11 mouse cellular contexts compared by ENCODE assay signal in the genomic region with DNA sequence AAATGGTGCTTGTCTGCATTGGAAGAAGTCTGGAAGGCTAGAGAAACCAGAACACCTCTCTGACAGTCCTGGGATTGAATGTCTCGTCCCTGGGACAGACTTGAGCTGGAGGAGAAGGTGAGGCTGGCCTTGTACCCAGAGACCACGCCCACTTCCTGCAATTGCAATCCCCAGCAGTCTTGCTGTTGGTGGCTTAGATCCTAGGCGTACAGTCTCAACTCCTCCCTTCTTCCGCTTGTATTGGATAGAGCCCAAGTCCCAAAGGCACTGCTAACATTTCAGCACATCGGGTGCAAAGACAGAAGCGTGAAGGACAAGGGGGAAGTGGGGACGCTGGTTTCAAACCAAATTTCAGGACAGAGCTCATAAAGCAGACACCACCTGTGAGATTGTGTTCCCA.
DNase-seq lines count a peak whose midpoint lies in the region; ATAC-seq and TF ChIP-seq lines count a peak whose summit lies in the region.
"Had no signal": no experiment of that assay in that cellular context is flagged by ENCODE, and none has a peak within 500 bp of the region (broad histone marks: within the 10 kb centered on the region; RNA-seq: fewer than 3 reads in every experiment).

No protein-coding gene starts in this region.

- WGBS in midbrain, embryonic 11.5 days: 68% methylated on average over 7 of the region's 7 CpGs

- H3K36me3 ChIP-seq in midbrain, embryonic 11.5 days (ENCODE audit: control insufficient read depth, insufficient read depth, low read length): no peaks in the 10 kb centered on the region
- H3K36me3 ChIP-seq: embryonic facial prominence, embryonic 13.5 days; liver, embryonic 13.5 days; neural tube, embryonic 12.5 days had no signal

- H3K4me2 ChIP-seq in midbrain, embryonic 11.5 days: no peak overlapping the region
- H3K4me2 ChIP-seq: embryonic facial prominence, embryonic 13.5 days; liver, embryonic 13.5 days; neural tube, embryonic 12.5 days had no signal

- no peak overlapping the region for H3K4me3 ChIP-seq in midbrain, embryonic 11.5 days (ENCODE audit: low read depth, low read length)
- no peak overlapping the region for H3K4me3 ChIP-seq in layer of hippocampus, adult 2 months
- H3K4me3 ChIP-seq: embryonic facial prominence, embryonic 13.5 days; liver, embryonic 13.5 days; neural tube, embryonic 12.5 days had no signal

- no peaks in the 10 kb centered on the region for H3K9me3 ChIP-seq in midbrain, embryonic 11.5 days (ENCODE audit: control insufficient read depth, low read length)
- H3K9me3 ChIP-seq: embryonic facial prominence, embryonic 13.5 days; liver, embryonic 13.5 days; neural tube, embryonic 12.5 days had no signal

- no peak for ATAC-seq in midbrain, embryonic 11.5 days (ENCODE audit: low FRiP score)

- TF ChIP-seq CTCF in layer of hippocampus, adult 2 months (conservative IDR thresholded peaks at IDR 0.05): no peak

- no peaks in the 10 kb centered on the region for H3K4me1 ChIP-seq in midbrain, embryonic 11.5 days (ENCODE audit: control insufficient read depth, insufficient read depth, low read length)
- H3K4me1 ChIP-seq: embryonic facial prominence, embryonic 13.5 days; neural tube, embryonic 12.5 days had no signal

- peak; percentile 26 for DNase-seq in adrenal gland, adult 2 months
- no peak for DNase-seq in adrenal gland, adult 18-20 months (ENCODE audit: low spot score in 2 of 2)
- peak; percentile 67 for DNase-seq in 416B (ENCODE audit: low read depth)
- peak; percentile 7 for DNase-seq in heart, adult 8-10 months (ENCODE audit: low spot score)
- peak; percentile 31 to 56 for DNase-seq in kidney, postnatal 4 days
- no peak for DNase-seq in yolk sac, embryonic 10.5 days (ENCODE audit: low spot score)
- no peak for DNase-seq in midbrain, embryonic 11.5 days (ENCODE audit: low spot score, missing footprints)
- no peak for DNase-seq in layer of hippocampus, adult 2 months (ENCODE audit: low spot score in 2 of 2)
- DNase-seq: liver, embryonic 13.5 days had no signal

- H3K27ac ChIP-seq in midbrain, embryonic 11.5 days (ENCODE audit: low read depth, low read length): no peak overlapping the region
- no peak overlapping the region for H3K27ac ChIP-seq in layer of hippocampus, adult 2 months
- H3K27ac ChIP-seq: embryonic facial prominence, embryonic 13.5 days; liver, embryonic 13.5 days; neural tube, embryonic 12.5 days had no signal

- no peak overlapping the region for H3K9ac ChIP-seq in midbrain, embryonic 11.5 days (ENCODE audit: low read length)
- H3K9ac ChIP-seq: embryonic facial prominence, embryonic 13.5 days; liver, embryonic 13.5 days; neural tube, embryonic 12.5 days had no signal

- H3K27me3 ChIP-seq in midbrain, embryonic 11.5 days (ENCODE audit: control insufficient read depth, insufficient read depth, low read length): no peaks in the 10 kb centered on the region
- H3K27me3 ChIP-seq: embryonic facial prominence, embryonic 13.5 days; liver, embryonic 13.5 days; neural tube, embryonic 12.5 days had no signal

Comparison
In these comparisons a context has a peak if more than half of its experiments do, and no peak if none do; other contexts are left out.
1. DNase-seq: peak in adrenal gland, adult 2 months (single experiment), 416B (single experiment), heart, adult 8-10 months (single experiment) and kidney, postnatal 4 days (2 of 2); none in adrenal gland, adult 18-20 months (0 of 2), yolk sac, embryonic 10.5 days (single experiment), midbrain, embryonic 11.5 days (single experiment) and layer of hippocampus, adult 2 months (0 of 2).